Mouse (Mus musculus): Measurements from ENCODE around the gene AU022252. TPM values are rescaled to one million over a fixed set of nuclear protein-coding genes. Genes with fewer than 3 reads are reported as not detected.
A peak's percentile ranks its signal among the peaks of the same experiment; 100 is the strongest.

The AU022252 gene
- polyA plus RNA-seq, 1 experiment from 2014 or later, result 26.8 TPM

- peaks cover 4% of the 10 kb centered on the region for H3K4me1 ChIP-seq
- no peaks in the 10 kb centered on the region for H3K36me3 ChIP-seq (replicated peaks)
- no peaks in the 10 kb centered on the region for H3K9me3 ChIP-seq
- no peak overlapping the region for H3K9ac ChIP-seq
- no peaks in the 10 kb centered on the region for H3K27me3 ChIP-seq (replicated peaks)
- H3K4me2 ChIP-seq, result no peak overlapping the region
- no peak overlapping the region for H3K27ac ChIP-seq
- no peak overlapping the region for H3K4me3 ChIP-seq
- 86% methylated on average over 18 of the region's 18 CpGs for WGBS
- ATAC-seq (replicated peaks), result no peak
Observed at GRCm38 (mm10) chr4:119178331-119178730, 54.2 kb downstream of the AU022252 start.

DNA sequence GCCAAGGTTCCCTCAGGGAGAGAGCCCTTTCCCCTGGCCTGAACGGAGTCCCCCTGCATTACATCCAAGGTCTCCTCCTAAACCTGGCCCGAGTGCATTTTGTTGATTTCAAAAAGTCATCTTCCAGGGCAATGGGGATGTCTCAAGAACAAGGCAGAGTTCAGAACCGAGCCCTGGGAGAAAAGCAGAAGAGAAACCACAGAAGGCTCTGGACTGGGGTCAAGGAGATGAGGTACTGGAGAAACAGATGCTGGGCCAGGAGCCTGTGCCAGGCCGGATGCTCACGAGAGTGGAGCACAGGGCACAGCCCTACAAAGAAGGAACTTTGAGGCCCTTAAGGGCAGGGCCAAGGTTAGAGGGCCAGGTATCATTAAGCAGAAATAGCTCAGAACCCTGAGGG lies 54.8 kb downstream of the AU022252 start:
- Histone ChIP-seq H3K36me3 (replicated peaks) (no peaks in the 10 kb centered on the region), H3K9me3 (no peaks in the 10 kb centered on the region), H3K4me2 (no peak overlapping the region), H3K4me1 (peaks cover 10% of the 10 kb centered on the region), H3K9ac (no peak overlapping the region), H3K4me3 (no peak overlapping the region), H3K27ac (no peak overlapping the region), H3K27me3 (replicated peaks) (no peaks in the 10 kb centered on the region)
- no peak for ATAC-seq (replicated peaks)
- 78% methylated on average over 5 of the region's 5 CpGs for WGBS

DNA sequence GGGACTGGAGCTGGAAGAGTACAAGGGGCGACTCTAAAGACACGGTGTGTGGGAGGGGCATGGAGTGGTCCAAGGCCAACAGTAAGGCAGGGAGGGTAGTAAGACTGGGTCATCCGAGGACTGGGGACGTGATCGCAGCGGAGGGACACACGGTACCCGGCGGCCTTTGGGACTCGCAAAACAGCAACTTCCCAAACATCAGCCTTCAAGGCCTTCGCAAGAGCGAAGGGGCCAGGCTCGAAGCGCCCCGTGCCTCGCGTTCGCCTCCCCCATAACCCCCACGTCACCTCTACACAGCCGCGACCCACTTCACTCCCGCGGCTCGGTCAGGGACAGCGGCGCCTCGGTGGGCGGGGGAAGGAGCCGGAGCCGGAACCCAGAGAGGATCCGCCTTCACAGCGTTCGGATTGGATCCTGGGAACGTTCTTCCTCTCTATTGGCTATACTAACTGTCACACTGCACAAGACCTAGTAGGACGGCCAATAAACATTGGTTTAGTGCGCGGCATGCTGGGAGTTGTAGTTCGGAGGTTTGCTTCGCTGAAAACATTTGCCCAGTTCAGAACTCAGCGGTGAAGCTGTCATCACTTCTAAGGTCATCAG lies 58.6 kb downstream of the AU022252 start, which contains the start of gene Zfp691:
Gene Zfp691, minus strand, starts transcription at position 345 of the 603 bp plus-strand sequence.
- H3K4me1 ChIP-seq, result peaks cover 20% of the 10 kb centered on the region
- peak; percentile 100 for ATAC-seq (replicated peaks)
- H3K4me2 ChIP-seq, result peak within 1 kb of the TSS; percentile 79
- H3K27me3 ChIP-seq (replicated peaks), result no peaks in the 10 kb centered on the region
- peak within 1 kb of the TSS; percentile 77 for H3K27ac ChIP-seq
- H3K4me3 ChIP-seq, result peak within 1 kb of the TSS; percentile 93
- H3K36me3 ChIP-seq (replicated peaks), result no peaks in the 10 kb centered on the region
- under 1% methylated on average over 40 of the region's 40 CpGs for WGBS
- peak within 1 kb of the TSS; percentile 71 for H3K9ac ChIP-seq
- H3K9me3 ChIP-seq, result no peaks in the 10 kb centered on the region

- WGBS, result 37% methylated on average over 18 of the region's 18 CpGs
- Histone ChIP-seq H3K36me3 (replicated peaks) (no peaks in the 10 kb centered on the region), H3K4me3 (peak overlapping the region; percentile 93), H3K4me1 (peaks cover 20% of the 10 kb centered on the region), H3K27me3 (replicated peaks) (no peaks in the 10 kb centered on the region), H3K9ac (peak overlapping the region; percentile 71), H3K4me2 (peak overlapping the region; percentile 79), H3K27ac (peak overlapping the region; percentile 77), H3K9me3 (no peaks in the 10 kb centered on the region)
- no peak for ATAC-seq (replicated peaks)
Observed at GRCm38 (mm10) chr4:119172919-119173650, 59.4 kb downstream of the AU022252 start.

DNA sequence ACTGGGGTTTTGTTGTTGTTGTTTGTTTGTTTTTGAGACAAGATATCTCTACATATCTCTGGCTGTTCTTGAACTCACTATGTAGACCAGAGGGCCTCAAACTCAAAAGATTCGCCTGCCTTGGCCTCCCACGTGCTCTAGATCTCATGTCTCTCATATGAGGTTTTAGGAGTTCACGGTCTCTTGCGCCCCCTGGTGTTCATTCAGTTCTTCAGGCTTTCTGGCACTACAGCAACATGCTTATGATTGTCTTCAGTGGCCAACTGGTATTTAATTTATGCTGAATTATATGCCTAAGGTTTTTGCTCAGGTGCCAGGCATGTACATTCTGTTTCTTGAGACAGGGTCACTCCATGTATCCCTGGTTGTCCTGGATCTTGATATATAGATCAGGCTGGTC lies 64.8 kb downstream of the AU022252 start:
- 4% methylated on average over 4 of the region's 4 CpGs for WGBS
- Histone ChIP-seq H3K36me3 (replicated peaks) (no peaks in the 10 kb centered on the region), H3K9ac (no peak overlapping the region), H3K9me3 (no peaks in the 10 kb centered on the region), H3K4me2 (no peak overlapping the region), H3K4me1 (peaks cover 10% of the 10 kb centered on the region), H3K27ac (no peak overlapping the region), H3K4me3 (no peak overlapping the region), H3K27me3 (replicated peaks) (no peaks in the 10 kb centered on the region)
- peak; percentile 61 for ATAC-seq (replicated peaks)

DNA sequence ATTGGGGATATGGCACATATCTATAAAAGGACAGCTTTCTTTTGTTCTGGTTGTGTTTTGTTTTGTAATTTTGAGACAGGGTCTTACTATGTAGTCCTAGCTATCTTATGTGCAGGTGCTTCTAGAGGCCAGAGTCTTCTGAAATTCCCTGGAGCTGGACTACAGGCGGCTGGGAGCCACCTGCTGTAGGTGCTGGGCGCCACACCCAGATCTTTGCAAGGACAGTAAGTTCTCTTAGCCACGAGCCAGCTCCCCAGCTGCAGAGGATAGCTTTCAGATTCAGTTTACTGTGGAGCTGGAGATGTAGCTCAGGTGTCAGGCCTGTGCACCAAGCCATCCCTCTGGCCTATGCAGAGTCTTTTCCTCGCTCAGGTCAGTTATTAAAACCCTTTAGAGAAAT lies 65.4 kb downstream of the AU022252 start:
- Histone ChIP-seq H3K27me3 (replicated peaks) (no peaks in the 10 kb centered on the region), H3K4me2 (no peak overlapping the region), H3K27ac (no peak overlapping the region), H3K9ac (no peak overlapping the region), H3K4me1 (0 out of 2 replicates have a peak, but pooled peaks cover 4% of the 10 kb centered on the region), H3K4me3 (no peak overlapping the region), H3K9me3 (no peaks in the 10 kb centered on the region), H3K36me3 (replicated peaks) (no peaks in the 10 kb centered on the region)
- WGBS, result 85% methylated on average over 4 of the region's 4 CpGs
- ATAC-seq (replicated peaks), result no peak

- H3K4me1 ChIP-seq, result no peaks in the 10 kb centered on the region
- ATAC-seq (replicated peaks), result no peak
- H3K27ac ChIP-seq, result no peak overlapping the region
- no peaks in the 10 kb centered on the region for H3K9me3 ChIP-seq
- WGBS, result 78% methylated on average over 7 of the region's 7 CpGs
- H3K4me2 ChIP-seq, result no peak overlapping the region
- H3K9ac ChIP-seq, result no peak overlapping the region
- no peak overlapping the region for H3K4me3 ChIP-seq
- H3K27me3 ChIP-seq (replicated peaks), result no peaks in the 10 kb centered on the region
- no peaks in the 10 kb centered on the region for H3K36me3 ChIP-seq (replicated peaks)
Observed at GRCm38 (mm10) chr4:119165916-119166315, 66.6 kb downstream of the AU022252 start.

GRCm38 (mm10) chr4:119162990-119163389 lies 69.5 kb downstream of the AU022252 start:
- no peaks in the 10 kb centered on the region for H3K27me3 ChIP-seq (replicated peaks)
- no peak overlapping the region for H3K4me3 ChIP-seq
- H3K4me2 ChIP-seq, result no peak overlapping the region
- H3K27ac ChIP-seq, result no peak overlapping the region
- 87% methylated on average over 4 of the region's 4 CpGs for WGBS
- no peak for ATAC-seq (replicated peaks)
- no peaks in the 10 kb centered on the region for H3K9me3 ChIP-seq
- H3K4me1 ChIP-seq, result no peaks in the 10 kb centered on the region
- no peaks in the 10 kb centered on the region for H3K36me3 ChIP-seq (replicated peaks)
- H3K9ac ChIP-seq, result no peak overlapping the region

GRCm38 (mm10) chr4:119161358-119161757 lies 71.2 kb downstream of the AU022252 start:
- ATAC-seq (replicated peaks), result no peak
- 70% methylated on average over 3 of the region's 3 CpGs for WGBS
- H3K9me3 ChIP-seq, result no peaks in the 10 kb centered on the region

DNA sequence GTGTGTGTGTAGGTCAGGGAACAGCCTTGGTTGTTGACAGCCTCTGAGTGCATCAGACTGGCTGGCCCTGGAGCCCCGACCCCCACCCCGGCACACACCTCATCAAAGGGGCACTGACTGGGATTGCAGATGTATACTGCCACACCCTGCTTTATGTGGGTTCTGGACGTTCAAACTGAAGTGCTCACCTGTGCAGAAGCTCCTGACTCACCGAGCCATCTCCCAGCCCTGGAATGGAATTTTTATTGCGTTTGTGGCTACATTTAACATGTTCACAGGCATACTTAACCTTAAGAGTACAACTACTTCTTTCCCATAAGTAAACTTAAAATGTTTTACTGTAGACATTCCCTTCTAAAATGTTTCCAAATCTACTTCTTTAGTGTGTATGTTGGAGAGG lies 74.6 kb downstream of the AU022252 start:
- Histone ChIP-seq H3K9ac (no peak overlapping the region), H3K27ac (no peak overlapping the region), H3K4me1 (no peaks in the 10 kb centered on the region), H3K4me2 (no peak overlapping the region), H3K36me3 (replicated peaks) (no peaks in the 10 kb centered on the region), H3K9me3 (no peaks in the 10 kb centered on the region), H3K27me3 (replicated peaks) (no peaks in the 10 kb centered on the region), H3K4me3 (no peak overlapping the region)
- WGBS, result 89% methylated on average over 5 of the region's 5 CpGs
- ATAC-seq (replicated peaks), result no peak

More at GRCm38 (mm10) chr4:119161358-119161757, 71.2 kb downstream of the AU022252 start:
- H3K4me2 ChIP-seq, result no peak overlapping the region
- H3K27ac ChIP-seq, result no peak overlapping the region
- no peaks in the 10 kb centered on the region for H3K36me3 ChIP-seq (replicated peaks)
- no peaks in the 10 kb centered on the region for H3K27me3 ChIP-seq (replicated peaks)
- H3K4me1 ChIP-seq, result no peaks in the 10 kb centered on the region
- no peak overlapping the region for H3K4me3 ChIP-seq
- no peak overlapping the region for H3K9ac ChIP-seq

DNA sequence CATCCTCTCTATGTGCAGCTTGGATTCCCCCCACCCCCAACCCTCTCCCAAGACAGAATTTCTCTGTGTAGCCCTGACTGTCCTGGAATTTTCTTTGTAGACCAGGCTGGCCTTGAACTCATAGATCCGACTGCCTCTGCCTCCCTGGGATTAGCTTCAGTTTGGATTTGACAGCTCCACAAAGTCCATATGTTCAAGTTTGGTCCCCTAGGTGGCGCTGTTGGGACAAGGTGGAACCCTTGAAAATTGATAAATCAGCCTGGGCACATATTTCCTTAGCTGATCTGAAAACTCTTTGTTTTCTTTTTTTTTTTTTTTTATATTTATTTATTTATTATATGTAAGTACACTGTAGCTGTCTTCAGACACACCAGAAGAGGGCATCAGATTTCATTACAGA lies 75.3 kb downstream of the AU022252 start:
- no peak for ATAC-seq (replicated peaks)
- H3K9ac ChIP-seq, result no peak overlapping the region
- WGBS, result 30% methylated on average over 2 of the region's 2 CpGs

More for the DNA sequence above, 75.3 kb downstream of the AU022252 start:
- Histone ChIP-seq H3K27me3 (replicated peaks) (no peaks in the 10 kb centered on the region), H3K9me3 (no peaks in the 10 kb centered on the region), H3K4me2 (no peak overlapping the region), H3K36me3 (replicated peaks) (no peaks in the 10 kb centered on the region), H3K27ac (no peak overlapping the region), H3K4me1 (no peaks in the 10 kb centered on the region), H3K4me3 (no peak overlapping the region)

All from midbrain, embryonic 15.5 days (tissue).